Mouse (Mus musculus) heart, embryonic 14.5 days (tissue): ENCODE results near the gene Gm13119. TPM values are rescaled to one million over a fixed set of nuclear protein-coding genes. Genes with fewer than 3 reads are reported as not detected.

ENCODE experiments used
- ATAC-seq: fragments of 200-750 bp; cut with Nextera tagmentation; 2 replicates; pipeline ENCODE4 v1.8.0; 2017; ENCODE audit warnings: low read depth, moderate TSS enrichment; ENCODE audit not compliant: insufficient number of reproducible peaks, insufficient read depth, low FRiP score
- H3K27ac ChIP-seq, 2 experiments: fragments of 200-500 bp in 1 of 2; fragments of 300-500 bp in 1 of 2; sonication (generic) in 1 of 2; replicated peaks in 1 of 2; 2 replicates each; pipeline ENCODE4 v1.5.1; 2012 to 2014; ENCODE audit warnings: low read depth in 2 of 2, low read length in 2 of 2, control low read depth in 1 of 2, mild to moderate bottlenecking in 1 of 2, mixed read lengths in 1 of 2; ENCODE audit not compliant: control insufficient read depth in 1 of 2, insufficient read depth in 1 of 2
- H3K27me3 ChIP-seq: fragments of 300-500 bp; sonication (generic); 2 replicates; pipeline ENCODE4 v1.6.1; 2014; ENCODE audit warnings: mild to moderate bottlenecking, low read length, control low read depth; ENCODE audit not compliant: control insufficient read depth, insufficient read depth
- H3K36me3 ChIP-seq: fragments of 300-500 bp; sonication (generic); 2 replicates; pipeline ENCODE4 v1.6.1; 2014; ENCODE audit warnings: mild to moderate bottlenecking, control low read depth, low read length, mixed read lengths; ENCODE audit not compliant: control insufficient read depth, insufficient read depth
- H3K4me1 ChIP-seq, 2 experiments: fragments of 200-500 bp in 1 of 2; fragments of 300-500 bp in 1 of 2; sonication (generic) in 1 of 2; 2 replicates each; pipeline ENCODE4 v1.6.1; 2012 to 2014; ENCODE audit warnings: low read length in 2 of 2, control low read depth in 1 of 2, mixed read lengths in 1 of 2; ENCODE audit not compliant: control insufficient read depth in 2 of 2, insufficient read depth in 2 of 2
- H3K4me2 ChIP-seq: fragments of 300-500 bp; sonication (generic); 2 replicates; pipeline ENCODE4 v1.6.1; 2014; ENCODE audit warnings: mild to moderate bottlenecking, low read length
- H3K4me3 ChIP-seq, 2 experiments: fragments of 200-500 bp in 1 of 2; fragments of 300-500 bp in 1 of 2; sonication (generic) in 1 of 2; 2 replicates each; pipeline ENCODE4 v1.5.1; 2012 to 2014; ENCODE audit warnings: low read length in 2 of 2, mild to moderate bottlenecking in 2 of 2, control low read depth in 1 of 2, low read depth in 1 of 2, moderate library complexity in 1 of 2; ENCODE audit not compliant: control insufficient read depth in 1 of 2, insufficient read depth in 1 of 2
- H3K9ac ChIP-seq: fragments of 300-500 bp; sonication (generic); 2 replicates; pipeline ENCODE4 v1.6.1; 2014; ENCODE audit warnings: mild to moderate bottlenecking, low read length
- H3K9me3 ChIP-seq: fragments of 300-500 bp; sonication (generic); 2 replicates; pipeline ENCODE4 v1.6.1; 2016; ENCODE audit warnings: low read length, control low read depth; ENCODE audit not compliant: control insufficient read depth
- WGBS: fragments of 180-500 bp; shearing (Covaris S2); extraction: QIAGEN DNeasy Blood & Tissue Kit; methylation state at CpG from one replicate; pipeline ENCODE4 v1.1.7; 2014; 5-methylcytosine and 5-hydroxymethylcytosine counted together
- polyA plus RNA-seq: library from polyadenylated mRNA; unstranded; fragments of >200 nt; fragmentation: Nextera tagmentation; extraction: Ambion mirVana; gene quantifications from 2 replicates; pipeline ENCODE4 v1.2.1, GENCODE M21; 2014

The Gm13119 gene
- polyA plus RNA-seq, 1 experiment from 2014 or later: not detected

GRCm38 (mm10) chr4:144404456-144405086, 46.8 kb downstream of the Gm13119 start:
- peak; percentile 87 for ATAC-seq

GRCm38 (mm10) chr4:144406261-144406660, 48.5 kb downstream of the Gm13119 start:
- Histone ChIP-seq H3K4me2 (no peak overlapping the region), H3K36me3 (no peaks in the 10 kb centered on the region), H3K27me3 (no peaks in the 10 kb centered on the region), H3K9ac (no peak overlapping the region), H3K27ac (no peak overlapping the region), H3K4me3 (no peak overlapping the region), H3K4me1 (no peaks in the 10 kb centered on the region; a peak in 1 of 4 replicates), H3K9me3 (no peaks in the 10 kb centered on the region)
- WGBS: 66% methylated on average over 3 of the region's 3 CpGs
- no peak for ATAC-seq

More at GRCm38 (mm10) chr4:144404456-144405086, 46.8 kb downstream of the Gm13119 start:
- no peaks in the 10 kb centered on the region for H3K9me3 ChIP-seq
- no peaks in the 10 kb centered on the region; a peak in 1 of 4 replicates for H3K4me1 ChIP-seq
- H3K27me3 ChIP-seq: no peaks in the 10 kb centered on the region
- WGBS: 2% methylated on average over 17 of the region's 17 CpGs
- peak overlapping the region; percentile 67 for H3K4me2 ChIP-seq
- H3K36me3 ChIP-seq: no peaks in the 10 kb centered on the region
- H3K4me3 ChIP-seq: peak overlapping the region; percentile 31 to 63
- H3K27ac ChIP-seq: peak overlapping the region; percentile 21 to 67
- H3K9ac ChIP-seq: peak overlapping the region; percentile 48

GRCm38 (mm10) chr4:144408290-144408689, 50.5 kb downstream of the Gm13119 start, which contains the start of gene Pramef12:
TSS of gene Pramef12 (minus strand) at chr4:144408464.
- Histone ChIP-seq H3K9ac (no peak within 1 kb of the TSS), H3K36me3 (no peaks in the 10 kb centered on the region), H3K27ac (no peak within 1 kb of the TSS), H3K9me3 (no peaks in the 10 kb centered on the region), H3K4me2 (no peak within 1 kb of the TSS), H3K4me1 (no peaks in the 10 kb centered on the region; a peak in 1 of 4 replicates), H3K4me3 (no peak within 1 kb of the TSS), H3K27me3 (no peaks in the 10 kb centered on the region)
- WGBS: 61% methylated on average over 9 of the region's 9 CpGs
- ATAC-seq: no peak

Other genes with a start within 250 kb of the Gm13119 start
- not detected in 2 replicates for gene Oog3, start 195.3 kb upstream of the Gm13119 start, polyA plus RNA-seq
- gene Oog2, start 167.2 kb upstream of the Gm13119 start, polyA plus RNA-seq: not detected in 2 replicates
- not detected in 2 replicates for gene C87977, start 144.6 kb upstream of the Gm13119 start, polyA plus RNA-seq
- not detected in 2 replicates for gene Pramel5, start 77.5 kb upstream of the Gm13119 start, polyA plus RNA-seq
- not detected in 2 replicates for gene Gm13128, start 27.7 kb upstream of the Gm13119 start, polyA plus RNA-seq
- not detected in 2 replicates for gene Pramef20, start 20.0 kb downstream of the Gm13119 start, polyA plus RNA-seq
- not detected in 2 replicates for gene Pramef12, start 50.5 kb downstream of the Gm13119 start, polyA plus RNA-seq
- gene 1700012P22Rik, start 80.8 kb downstream of the Gm13119 start, polyA plus RNA-seq: not detected in 2 replicates
- not detected in 2 replicates for gene Gm9944, start 95.4 kb downstream of the Gm13119 start, polyA plus RNA-seq
- gene Aadacl3, start 105.8 kb downstream of the Gm13119 start, polyA plus RNA-seq: not detected in 2 replicates
- gene 9430007A20Rik, start 161.9 kb downstream of the Gm13119 start, polyA plus RNA-seq: not detected in 2 replicates
- not detected in 2 replicates for gene Gm13124, start 207.2 kb downstream of the Gm13119 start, polyA plus RNA-seq